Mouse (Mus musculus): Measurements from ENCODE around the gene Auts2. TPM values are rescaled to one million over a fixed set of nuclear protein-coding genes. Genes with fewer than 3 reads are reported as not detected.

The Auts2 gene
- polyA plus RNA-seq, 1 experiment from 2014 or later: 30.4 TPM

- 63% methylated on average over 1 of the region's 1 CpGs for WGBS
- Histone ChIP-seq H3K4me2 (ENCODE audit: low read length) (no peak overlapping the region), H3K4me3 (ENCODE audit: low read depth, low read length) (no peak overlapping the region), H3K9ac (ENCODE audit: low read length) (no peak overlapping the region), H3K9me3 (ENCODE audit: control insufficient read depth, low read length) (no peaks in the 10 kb centered on the region), H3K4me1 (replicated peaks; ENCODE audit: control insufficient read depth, insufficient read depth, low read length) (peaks cover 8% of the 10 kb centered on the region; the same call in 1 of the 2 replicates), H3K27me3 (replicated peaks; ENCODE audit: control insufficient read depth, insufficient read depth, low read length) (no peaks in the 10 kb centered on the region), H3K27ac (ENCODE audit: low read depth) (no peak overlapping the region), H3K36me3 (ENCODE audit: control insufficient read depth, insufficient read depth, low read length) (no peaks in the 10 kb centered on the region)
- no peak for ATAC-seq (replicated peaks; ENCODE audit: low FRiP score, low TSS enrichment, low read depth)
- no peak for DNase-seq (ENCODE audit: low spot score)
These were observed 65.6 kb downstream of the Auts2 start for GRCm38 (mm10) chr5:132477533-132477932.

DNA sequence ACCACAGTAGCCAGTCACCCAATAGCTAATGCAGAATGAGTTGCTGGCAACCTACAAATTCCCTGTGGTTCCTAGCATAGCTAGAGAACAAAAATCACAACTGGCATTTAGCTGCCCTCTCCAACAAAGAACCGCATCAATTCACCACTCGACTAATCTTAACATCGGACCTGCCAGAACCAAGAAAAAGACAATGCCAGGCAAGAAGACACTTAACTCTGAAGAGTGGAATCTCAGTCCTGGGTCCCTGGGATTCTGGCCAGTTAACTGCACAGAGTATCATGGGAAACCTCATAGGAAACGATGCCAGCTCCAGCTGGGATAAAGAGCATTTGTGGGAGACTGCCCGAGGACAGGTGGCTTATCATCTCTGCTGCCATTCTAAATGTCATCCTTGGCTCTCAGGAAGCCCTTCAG lies 70.2 kb downstream of the Auts2 start:
- no peaks in the 10 kb centered on the region for H3K36me3 ChIP-seq (ENCODE audit: control insufficient read depth, insufficient read depth, low read length)
- no peak overlapping the region for H3K27ac ChIP-seq (ENCODE audit: low read depth)
- no peak overlapping the region for H3K4me3 ChIP-seq (ENCODE audit: low read depth, low read length)
- WGBS: 79% methylated on average over 5 of the region's 5 CpGs
- H3K9ac ChIP-seq (ENCODE audit: low read length): no peak overlapping the region
- no peak for DNase-seq (ENCODE audit: low spot score)
- H3K27me3 ChIP-seq (replicated peaks; ENCODE audit: control insufficient read depth, insufficient read depth, low read length): no peaks in the 10 kb centered on the region
- ATAC-seq (replicated peaks; ENCODE audit: low FRiP score, low TSS enrichment, low read depth): no peak
- 0 out of 2 replicates have a peak, but pooled peaks cover 3% of the 10 kb centered on the region for H3K4me1 ChIP-seq (replicated peaks; ENCODE audit: control insufficient read depth, insufficient read depth, low read length)
- H3K9me3 ChIP-seq (ENCODE audit: control insufficient read depth, low read length): no peaks in the 10 kb centered on the region
- H3K4me2 ChIP-seq (ENCODE audit: low read length): no peak overlapping the region

- no peaks in the 10 kb centered on the region for H3K36me3 ChIP-seq (ENCODE audit: control insufficient read depth, insufficient read depth, low read length)
- 83% methylated on average over 5 of the region's 5 CpGs for WGBS
- DNase-seq (ENCODE audit: low spot score): no peak
These were observed 70.8 kb downstream of the Auts2 start for GRCm38 (mm10) chr5:132472184-132472829.

GRCm38 (mm10) chr5:132467364-132467743 lies 75.8 kb downstream of the Auts2 start:
- 87% methylated on average over 2 of the region's 2 CpGs for WGBS
- Histone ChIP-seq H3K27ac (ENCODE audit: low read depth) (no peak overlapping the region), H3K4me2 (ENCODE audit: low read length) (no peak overlapping the region), H3K27me3 (replicated peaks; ENCODE audit: control insufficient read depth, insufficient read depth, low read length) (no peaks in the 10 kb centered on the region), H3K36me3 (ENCODE audit: control insufficient read depth, insufficient read depth, low read length) (no peaks in the 10 kb centered on the region), H3K9ac (ENCODE audit: low read length) (no peak overlapping the region), H3K4me3 (ENCODE audit: low read depth, low read length) (no peak overlapping the region), H3K4me1 (replicated peaks; ENCODE audit: control insufficient read depth, insufficient read depth, low read length) (0 out of 2 replicates have a peak, but pooled peaks cover 3% of the 10 kb centered on the region), H3K9me3 (ENCODE audit: control insufficient read depth, low read length) (no peaks in the 10 kb centered on the region)
- DNase-seq (ENCODE audit: low spot score) (no peak), ATAC-seq (replicated peaks; ENCODE audit: low FRiP score, low TSS enrichment, low read depth) (no peak)

More at GRCm38 (mm10) chr5:132472184-132472829, 70.8 kb downstream of the Auts2 start:
- H3K4me2 ChIP-seq (ENCODE audit: low read length): no peak overlapping the region
- H3K4me3 ChIP-seq (ENCODE audit: low read depth, low read length): no peak overlapping the region
- H3K4me1 ChIP-seq (replicated peaks; ENCODE audit: control insufficient read depth, insufficient read depth, low read length): 0 out of 2 replicates have a peak, but pooled peaks cover 3% of the 10 kb centered on the region
- H3K27me3 ChIP-seq (replicated peaks; ENCODE audit: control insufficient read depth, insufficient read depth, low read length): no peaks in the 10 kb centered on the region
- no peaks in the 10 kb centered on the region for H3K9me3 ChIP-seq (ENCODE audit: control insufficient read depth, low read length)
- no peak overlapping the region for H3K27ac ChIP-seq (ENCODE audit: low read depth)
- no peak for ATAC-seq (replicated peaks; ENCODE audit: low FRiP score, low TSS enrichment, low read depth)
- H3K9ac ChIP-seq (ENCODE audit: low read length): no peak overlapping the region

DNA sequence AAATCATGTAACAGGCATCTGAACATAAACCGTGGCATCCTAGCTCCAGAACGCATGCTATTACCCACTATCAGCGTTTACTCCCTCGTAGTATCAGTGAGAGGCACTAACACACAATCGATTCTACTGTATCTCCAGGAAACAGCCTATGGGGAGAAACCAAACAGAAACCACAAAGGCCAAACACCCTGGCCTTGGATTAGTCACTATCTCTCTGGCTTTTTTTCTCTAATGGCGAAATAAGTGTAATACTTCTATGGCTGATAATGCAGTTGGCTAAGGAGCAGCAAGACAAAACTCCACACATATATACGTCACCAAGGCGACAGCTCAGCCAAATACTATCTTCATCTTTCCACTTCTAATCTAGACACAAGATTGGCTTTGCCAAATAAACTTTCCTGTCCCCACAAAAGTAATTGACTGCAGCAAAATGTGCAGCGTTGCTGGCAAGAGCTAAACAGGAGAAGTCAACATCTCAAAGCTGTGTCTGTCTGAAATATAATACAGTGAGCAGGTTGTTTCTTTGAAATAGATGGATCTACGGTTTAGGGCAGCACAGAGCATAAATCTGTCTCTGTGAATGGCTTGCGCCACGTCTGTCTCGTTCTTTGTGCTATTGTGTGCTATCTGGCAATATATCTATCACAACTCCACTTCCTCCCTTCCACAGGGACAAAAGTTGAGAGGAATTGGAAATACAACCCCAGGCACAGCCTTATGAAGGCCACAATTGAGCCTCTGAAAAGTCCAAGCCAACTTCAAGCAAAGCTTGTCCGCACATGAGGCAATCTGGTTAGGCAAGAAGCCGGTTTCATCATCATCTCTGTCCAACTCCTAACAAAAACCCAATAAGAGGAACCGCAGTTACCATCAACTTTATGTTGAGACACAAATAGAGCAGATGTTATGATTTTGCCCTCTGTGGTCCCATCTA lies 76.4 kb downstream of the Auts2 start:
- DNase-seq (ENCODE audit: low spot score) (no peak), ATAC-seq (replicated peaks; ENCODE audit: low FRiP score, low TSS enrichment, low read depth) (no peak)
- no peak overlapping the region for H3K4me3 ChIP-seq (ENCODE audit: low read depth, low read length)
- H3K27me3 ChIP-seq (replicated peaks; ENCODE audit: control insufficient read depth, insufficient read depth, low read length): no peaks in the 10 kb centered on the region
- 0 out of 2 replicates have a peak, but pooled peaks cover 3% of the 10 kb centered on the region for H3K4me1 ChIP-seq (replicated peaks; ENCODE audit: control insufficient read depth, insufficient read depth, low read length)
- H3K36me3 ChIP-seq (ENCODE audit: control insufficient read depth, insufficient read depth, low read length): no peaks in the 10 kb centered on the region
- no peaks in the 10 kb centered on the region for H3K9me3 ChIP-seq (ENCODE audit: control insufficient read depth, low read length)
- no peak overlapping the region for H3K9ac ChIP-seq (ENCODE audit: low read length)
- 66% methylated on average over 16 of the region's 16 CpGs for WGBS
- H3K27ac ChIP-seq (ENCODE audit: low read depth): no peak overlapping the region
- no peak overlapping the region for H3K4me2 ChIP-seq (ENCODE audit: low read length)

GRCm38 (mm10) chr5:132462560-132462959 lies 80.6 kb downstream of the Auts2 start:
- H3K4me2 ChIP-seq (ENCODE audit: low read length): no peak overlapping the region
- 81% methylated on average over 11 of the region's 11 CpGs for WGBS
- H3K4me1 ChIP-seq (replicated peaks; ENCODE audit: control insufficient read depth, insufficient read depth, low read length): 0 out of 2 replicates have a peak, but pooled peaks cover 3% of the 10 kb centered on the region
- H3K27ac ChIP-seq (ENCODE audit: low read depth): no peak overlapping the region
- no peaks in the 10 kb centered on the region for H3K36me3 ChIP-seq (ENCODE audit: control insufficient read depth, insufficient read depth, low read length)
- H3K4me3 ChIP-seq (ENCODE audit: low read depth, low read length): no peak overlapping the region
- no peaks in the 10 kb centered on the region for H3K27me3 ChIP-seq (replicated peaks; ENCODE audit: control insufficient read depth, insufficient read depth, low read length)
- ATAC-seq (replicated peaks; ENCODE audit: low FRiP score, low TSS enrichment, low read depth): no peak
- H3K9me3 ChIP-seq (ENCODE audit: control insufficient read depth, low read length): no peaks in the 10 kb centered on the region
- no peak overlapping the region for H3K9ac ChIP-seq (ENCODE audit: low read length)
- no peak for DNase-seq (ENCODE audit: low spot score)

- DNase-seq (ENCODE audit: low spot score): no peak
- Histone ChIP-seq H3K27ac (ENCODE audit: low read depth) (no peak overlapping the region), H3K27me3 (replicated peaks; ENCODE audit: control insufficient read depth, insufficient read depth, low read length) (no peaks in the 10 kb centered on the region), H3K9me3 (ENCODE audit: control insufficient read depth, low read length) (no peaks in the 10 kb centered on the region), H3K4me2 (ENCODE audit: low read length) (no peak overlapping the region), H3K9ac (ENCODE audit: low read length) (no peak overlapping the region), H3K4me3 (ENCODE audit: low read depth, low read length) (no peak overlapping the region), H3K36me3 (ENCODE audit: control insufficient read depth, insufficient read depth, low read length) (no peaks in the 10 kb centered on the region), H3K4me1 (replicated peaks; ENCODE audit: control insufficient read depth, insufficient read depth, low read length) (no peaks in the 10 kb centered on the region)
- WGBS: 78% methylated on average over 7 of the region's 7 CpGs
- no peak for ATAC-seq (replicated peaks; ENCODE audit: low FRiP score, low TSS enrichment, low read depth)
These were observed 84.6 kb downstream of the Auts2 start for GRCm38 (mm10) chr5:132458498-132458897.

- no peak for ATAC-seq (replicated peaks; ENCODE audit: low FRiP score, low TSS enrichment, low read depth)
- Histone ChIP-seq H3K4me1 (replicated peaks; ENCODE audit: control insufficient read depth, insufficient read depth, low read length) (peaks cover 4% of the 10 kb centered on the region; the same call in 1 of the 2 replicates), H3K27ac (ENCODE audit: low read depth) (no peak overlapping the region), H3K27me3 (replicated peaks; ENCODE audit: control insufficient read depth, insufficient read depth, low read length) (no peaks in the 10 kb centered on the region), H3K9ac (ENCODE audit: low read length) (no peak overlapping the region), H3K4me3 (ENCODE audit: low read depth, low read length) (no peak overlapping the region), H3K4me2 (ENCODE audit: low read length) (no peak overlapping the region), H3K36me3 (ENCODE audit: control insufficient read depth, insufficient read depth, low read length) (no peaks in the 10 kb centered on the region), H3K9me3 (ENCODE audit: control insufficient read depth, low read length) (no peaks in the 10 kb centered on the region)
- DNase-seq (ENCODE audit: low spot score): no peak
- WGBS: 87% methylated on average over 2 of the region's 2 CpGs
These were observed 90.8 kb downstream of the Auts2 start for GRCm38 (mm10) chr5:132452381-132452780.
